Mouse (Mus musculus): ENCODE results near the gene Krtap1-3. TPM values are rescaled to one million over a fixed set of nuclear protein-coding genes. Genes with fewer than 3 reads are reported as not detected.
"Not testable (repeated sequence)": the region's sequence is repeated elsewhere in the genome, so short reads cannot be mapped to it uniquely, and the experiment has no call there.

Krtap1-3 gene
- polyA plus RNA-seq (2015; fragmentation: Nextera tagmentation; extraction: Ambion mirVana): not detected in 2 replicates

GRCm38 (mm10) chr11:99590981-99591380 lies at the start of gene Krtap1-3:
TSS of gene Krtap1-3 (minus strand) at chr11:99591339.
- ATAC-seq (replicated peaks): no peak
- H3K4me3 ChIP-seq: no peak within 1 kb of the TSS
- no peak within 1 kb of the TSS for H3K4me2 ChIP-seq
- H3K9ac ChIP-seq: no peak within 1 kb of the TSS
- 89% methylated on average over 6 of the region's 6 CpGs for WGBS
- no peaks in the 10 kb centered on the region for H3K27me3 ChIP-seq (replicated peaks)
- H3K36me3 ChIP-seq (replicated peaks): no peaks in the 10 kb centered on the region
- no peak within 1 kb of the TSS for H3K27ac ChIP-seq
- no peaks in the 10 kb centered on the region for H3K4me1 ChIP-seq
- no peaks in the 10 kb centered on the region for H3K9me3 ChIP-seq

GRCm38 (mm10) chr11:99640926-99641325 lies 49.8 kb upstream of the Krtap1-3 start:
- no peaks in the 10 kb centered on the region for H3K36me3 ChIP-seq (replicated peaks)
- H3K9ac ChIP-seq: no peak overlapping the region
- WGBS: 55% methylated on average over 1 of the region's 1 CpGs
- H3K4me2 ChIP-seq: no peak overlapping the region
- ATAC-seq (replicated peaks): no peak
- H3K4me3 ChIP-seq: no peak overlapping the region
- H3K9me3 ChIP-seq: no peaks in the 10 kb centered on the region
- H3K4me1 ChIP-seq: no peaks in the 10 kb centered on the region
- H3K27ac ChIP-seq: no peak overlapping the region
- no peaks in the 10 kb centered on the region for H3K27me3 ChIP-seq (replicated peaks)

GRCm38 (mm10) chr11:99637086-99637485 lies 45.9 kb upstream of the Krtap1-3 start:
- ATAC-seq (replicated peaks): no peak
- 73% methylated on average over 1 of the region's 1 CpGs for WGBS

GRCm38 (mm10) chr11:99634653-99635134 lies 43.6 kb upstream of the Krtap1-3 start, which contains the start of gene Krtap4-2:
TSS of gene Krtap4-2 (minus strand) at chr11:99635084.
- Histone ChIP-seq H3K27ac (no peak within 1 kb of the TSS), H3K9ac (no peak within 1 kb of the TSS), H3K4me3 (no peak within 1 kb of the TSS), H3K4me2 (no peak within 1 kb of the TSS), H3K9me3 (no peaks in the 10 kb centered on the region), H3K4me1 (0 out of 2 replicates have a peak, but pooled peaks cover 5% of the 10 kb centered on the region), H3K27me3 (replicated peaks) (no peaks in the 10 kb centered on the region), H3K36me3 (replicated peaks) (no peaks in the 10 kb centered on the region)
- 42% methylated on average over 8 of the region's 8 CpGs for WGBS
- no peak for ATAC-seq (replicated peaks)

More at GRCm38 (mm10) chr11:99637086-99637485, 45.9 kb upstream of the Krtap1-3 start:
- no peak overlapping the region for H3K4me3 ChIP-seq
- H3K4me2 ChIP-seq: no peak overlapping the region
- no peak overlapping the region for H3K9ac ChIP-seq
- no peaks in the 10 kb centered on the region for H3K27me3 ChIP-seq (replicated peaks)
- no peak overlapping the region for H3K27ac ChIP-seq
- 0 out of 2 replicates have a peak, but pooled peaks cover 5% of the 10 kb centered on the region for H3K4me1 ChIP-seq
- no peaks in the 10 kb centered on the region for H3K36me3 ChIP-seq (replicated peaks)
- no peaks in the 10 kb centered on the region for H3K9me3 ChIP-seq

GRCm38 (mm10) chr11:99633293-99633692 lies 42.2 kb upstream of the Krtap1-3 start:
- Histone ChIP-seq H3K4me2 (no peak overlapping the region), H3K27ac (no peak overlapping the region), H3K9me3 (no peaks in the 10 kb centered on the region), H3K4me1 (0 out of 2 replicates have a peak, but pooled peaks cover 5% of the 10 kb centered on the region), H3K4me3 (no peak overlapping the region), H3K9ac (no peak overlapping the region), H3K27me3 (replicated peaks) (no peaks in the 10 kb centered on the region), H3K36me3 (replicated peaks) (no peaks in the 10 kb centered on the region)
- ATAC-seq (replicated peaks): no peak
- 84% methylated on average over 2 of the region's 2 CpGs for WGBS

- Histone ChIP-seq H3K36me3 (replicated peaks) (no peaks in the 10 kb centered on the region), H3K27ac (no peak overlapping the region), H3K4me2 (no peak overlapping the region), H3K4me3 (no peak overlapping the region), H3K4me1 (0 out of 2 replicates have a peak, but pooled peaks cover 5% of the 10 kb centered on the region), H3K9me3 (no peaks in the 10 kb centered on the region), H3K9ac (no peak overlapping the region), H3K27me3 (replicated peaks) (no peaks in the 10 kb centered on the region)
- WGBS: 80% methylated on average over 3 of the region's 3 CpGs
- ATAC-seq (replicated peaks): no peak
Measured at GRCm38 (mm10) chr11:99630890-99631289, 39.8 kb upstream of the Krtap1-3 start.

GRCm38 (mm10) chr11:99628138-99628537 lies 37.0 kb upstream of the Krtap1-3 start, which contains the start of gene Krtap4-1:
TSS of gene Krtap4-1 (minus strand) at chr11:99628238.
- Histone ChIP-seq H3K9me3 (no peaks in the 10 kb centered on the region), H3K4me2 (no peak within 1 kb of the TSS), H3K36me3 (replicated peaks) (no peaks in the 10 kb centered on the region), H3K27me3 (replicated peaks) (no peaks in the 10 kb centered on the region), H3K4me1 (no peaks in the 10 kb centered on the region), H3K4me3 (no peak within 1 kb of the TSS), H3K27ac (no peak within 1 kb of the TSS), H3K9ac (no peak within 1 kb of the TSS)
- no peak for ATAC-seq (replicated peaks)
- 82% methylated on average over 4 of the region's 4 CpGs for WGBS

GRCm38 (mm10) chr11:99620335-99620734 lies 29.2 kb upstream of the Krtap1-3 start, which contains the start of gene Gm11562:
TSS of gene Gm11562 (minus strand) at chr11:99620435.
- Histone ChIP-seq H3K27ac (no peak within 1 kb of the TSS), H3K4me1 (no peaks in the 10 kb centered on the region), H3K9ac (no peak within 1 kb of the TSS), H3K4me2 (no peak within 1 kb of the TSS), H3K27me3 (replicated peaks) (no peaks in the 10 kb centered on the region), H3K9me3 (no peaks in the 10 kb centered on the region), H3K4me3 (no peak within 1 kb of the TSS), H3K36me3 (replicated peaks) (no peaks in the 10 kb centered on the region)
- ATAC-seq (replicated peaks): no peak
- WGBS: 85% methylated on average over 2 of the region's 2 CpGs

- H3K4me1 ChIP-seq: no peaks in the 10 kb centered on the region
- H3K27ac ChIP-seq: no peak within 1 kb of the TSS
- no peaks in the 10 kb centered on the region for H3K36me3 ChIP-seq (replicated peaks)
- no peak within 1 kb of the TSS for H3K4me2 ChIP-seq
- H3K4me3 ChIP-seq: no peak within 1 kb of the TSS
- no peaks in the 10 kb centered on the region for H3K9me3 ChIP-seq
- ATAC-seq (replicated peaks): no peak
- 68% methylated on average over 3 of the region's 3 CpGs for WGBS
- no peak within 1 kb of the TSS for H3K9ac ChIP-seq
- H3K27me3 ChIP-seq (replicated peaks): no peaks in the 10 kb centered on the region
Measured at GRCm38 (mm10) chr11:99614796-99615363, 23.7 kb upstream of the Krtap1-3 start, which contains the start of gene Krtap2-4. TSS of gene Krtap2-4 (minus strand) at chr11:99614846.

- not testable (repeated sequence) for H3K4me2 ChIP-seq; H3K9ac ChIP-seq; H3K27me3 ChIP-seq (replicated peaks); H3K27ac ChIP-seq; H3K9me3 ChIP-seq; H3K36me3 ChIP-seq (replicated peaks); ATAC-seq (replicated peaks); H3K4me1 ChIP-seq; H3K4me3 ChIP-seq
- 78% methylated on average over 1 of the region's 2 CpGs for WGBS
Measured at GRCm38 (mm10) chr11:99610089-99610488, 18.9 kb upstream of the Krtap1-3 start, which contains the start of gene Gm11937. TSS of gene Gm11937 (minus strand) at chr11:99610189.

- H3K4me3 ChIP-seq: no peak overlapping the region
- no peaks in the 10 kb centered on the region for H3K36me3 ChIP-seq (replicated peaks)
- no peak overlapping the region for H3K4me2 ChIP-seq
- no peak overlapping the region for H3K27ac ChIP-seq
- no peaks in the 10 kb centered on the region for H3K4me1 ChIP-seq
- WGBS: 73% methylated on average over 1 of the region's 1 CpGs
- H3K27me3 ChIP-seq (replicated peaks): no peaks in the 10 kb centered on the region
- ATAC-seq (replicated peaks): no peak
- H3K9me3 ChIP-seq: no peaks in the 10 kb centered on the region
- no peak overlapping the region for H3K9ac ChIP-seq
Measured at GRCm38 (mm10) chr11:99609126-99609525, 18.0 kb upstream of the Krtap1-3 start.

GRCm38 (mm10) chr11:99603208-99603607 lies 12.1 kb upstream of the Krtap1-3 start, which contains the start of gene Gm11938:
TSS of gene Gm11938 (minus strand) at chr11:99603308.
- not testable (repeated sequence) for H3K4me2 ChIP-seq; H3K36me3 ChIP-seq (replicated peaks); H3K9me3 ChIP-seq; H3K4me1 ChIP-seq; ATAC-seq (replicated peaks); H3K9ac ChIP-seq; H3K27me3 ChIP-seq (replicated peaks); H3K27ac ChIP-seq; H3K4me3 ChIP-seq
- WGBS: 78% methylated on average over 1 of the region's 1 CpGs

GRCm38 (mm10) chr11:99597742-99598141 lies 6.6 kb upstream of the Krtap1-3 start, which contains the start of gene Krtap9-3:
TSS of gene Krtap9-3 (minus strand) at chr11:99598105.
- H3K27me3 ChIP-seq (replicated peaks); H3K4me3 ChIP-seq; ATAC-seq (replicated peaks); H3K27ac ChIP-seq; H3K4me2 ChIP-seq; H3K36me3 ChIP-seq (replicated peaks); H3K9ac ChIP-seq; H3K4me1 ChIP-seq; H3K9me3 ChIP-seq: not testable (repeated sequence)
- 88% methylated on average over 6 of the region's 6 CpGs for WGBS

Data from midbrain, embryonic 15.5 days (tissue).